ENCODE assay signal across 8 mouse cellular contexts in the genomic region with DNA sequence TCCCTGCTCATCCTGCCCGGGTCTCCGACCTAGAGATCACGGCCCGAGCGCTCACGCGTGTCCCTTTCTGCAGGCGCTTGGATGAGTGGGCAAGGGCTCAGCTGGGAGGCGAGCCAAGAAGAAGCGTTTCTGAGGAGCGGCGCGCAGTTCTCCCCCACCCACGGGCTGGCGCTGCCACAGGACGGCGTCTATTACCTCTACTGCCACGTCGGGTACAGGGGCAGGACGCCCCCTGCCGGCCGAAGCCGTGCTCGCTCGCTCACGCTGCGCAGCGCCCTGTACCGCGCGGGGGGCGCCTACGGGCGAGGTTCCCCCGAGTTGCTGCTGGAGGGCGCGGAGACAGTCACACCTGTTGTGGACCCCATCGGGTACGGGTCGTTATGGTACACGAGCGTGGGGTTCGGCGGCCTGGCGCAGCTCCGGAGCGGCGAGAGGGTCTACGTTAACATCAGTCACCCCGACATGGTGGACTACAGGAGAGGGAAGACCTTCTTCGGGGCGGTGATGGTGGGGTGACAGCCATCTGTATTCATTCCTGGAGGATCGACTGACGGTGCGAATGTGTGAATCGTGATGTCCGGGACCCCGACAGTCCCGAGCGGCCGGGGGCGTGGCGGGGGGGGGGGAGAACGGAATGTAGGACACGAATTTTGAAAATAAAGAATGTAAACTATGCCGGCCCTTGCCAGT. TPM values are rescaled to one million over a fixed set of nuclear protein-coding genes. Genes with fewer than 3 reads are reported as not detected.
A peak's percentile ranks its signal among the peaks of the same experiment; 100 is the strongest.
DNase-seq lines count a peak whose midpoint lies in the region; ATAC-seq and TF ChIP-seq lines count a peak whose summit lies in the region.

No protein-coding gene starts in this region.

- no peak overlapping the region for H3K27ac ChIP-seq in ES-E14 (ENCODE audit: insufficient read depth, low read depth, low read length, poor library complexity, severe bottlenecking)
- H3K27ac ChIP-seq in cerebellum, adult 2 months (ENCODE audit: insufficient read depth, low read length) = no peak overlapping the region
- H3K27ac ChIP-seq in hindbrain, embryonic 11.5 days (ENCODE audit: low read depth, low read length) = no peak overlapping the region

- DNase-seq in ES-E14 (ENCODE audit: low read depth, low spot score) = peak; percentile 47
- peak; percentile 38 to 53 for DNase-seq in cerebellum, adult 2 months
- DNase-seq in forelimb bud, embryonic 11.5 days (ENCODE audit: low read depth, low spot score) = peak; percentile 69
- peak; percentile 87 for DNase-seq in hindbrain, embryonic 11.5 days (ENCODE audit: low spot score)
- DNase-seq in layer of hippocampus, postnatal 36 days = peak; percentile 67 to 74
- DNase-seq in lung, postnatal 25 days (ENCODE audit: low spot score) = peak; percentile 81
- DNase-seq in retina, embryonic 14.5 days (ENCODE audit: low spot score) = peak; percentile 93
- peak; percentile 98 for DNase-seq in thymus, postnatal 36 days

- TF ChIP-seq CTCF in cerebellum, adult 2 months (IDR thresholded peaks at IDR 0.05; ENCODE audit: borderline replicate concordance, insufficient read depth, low read depth, low read length) = peak; percentile 69

- peak overlapping the region; percentile 13; the same call in 1 of the 2 replicates for H3K9ac ChIP-seq in ES-E14 (ENCODE audit: insufficient read depth, low read depth, low read length, poor library complexity, severe bottlenecking)
- peak overlapping the region; percentile 27; the same call in 1 of the 2 replicates for H3K9ac ChIP-seq in hindbrain, embryonic 11.5 days (ENCODE audit: low read depth, low read length)

- H3K36me3 ChIP-seq in ES-E14 (ENCODE audit: control insufficient read depth, insufficient read depth, low read length, poor library complexity, severe bottlenecking) = no peaks in the 10 kb centered on the region
- H3K36me3 ChIP-seq in hindbrain, embryonic 11.5 days (ENCODE audit: control insufficient read depth, insufficient read depth, low read length) = no peaks in the 10 kb centered on the region

- H3K4me1 ChIP-seq in ES-E14 (ENCODE audit: control insufficient read depth in 2 of 2, insufficient read depth in 2 of 2, low read length in 2 of 2, poor library complexity in 1 of 2) = peaks cover 0 to 2% of the 10 kb centered on the region in 2 experiments; a peak in 2 of 4 replicates
- H3K4me1 ChIP-seq in cerebellum, adult 2 months (ENCODE audit: control insufficient read depth, insufficient read depth, low read length) = no peaks in the 10 kb centered on the region
- H3K4me1 ChIP-seq in hindbrain, embryonic 11.5 days (replicated peaks; ENCODE audit: control insufficient read depth, insufficient read depth, low read length) = peaks cover 2% of the 10 kb centered on the region; the same call in 1 of the 2 replicates

- no peaks in the 10 kb centered on the region for H3K9me3 ChIP-seq in ES-E14 (ENCODE audit: control insufficient read depth, insufficient read depth, low read depth, low read length)
- H3K9me3 ChIP-seq in hindbrain, embryonic 11.5 days (ENCODE audit: control insufficient read depth, low read length) = no peaks in the 10 kb centered on the region

- WGBS in cerebellum, adult 2 months = 2% methylated on average over 66 of the region's 66 CpGs
- WGBS in hindbrain, embryonic 11.5 days = 2% methylated on average over 65 of the region's 66 CpGs

- H3K4me3 ChIP-seq in ES-E14 (ENCODE audit: insufficient read depth in 1 of 2, low read depth in 1 of 2, low read length in 2 of 2, poor library complexity in 1 of 2, severe bottlenecking in 1 of 2) = peak overlapping the region; percentile 49 to 56
- H3K4me3 ChIP-seq in cerebellum, adult 2 months (replicated peaks; ENCODE audit: insufficient read depth, low read depth, low read length) = no peak overlapping the region
- H3K4me3 ChIP-seq in hindbrain, embryonic 11.5 days (ENCODE audit: low read depth, low read length) = peak overlapping the region; percentile 38

- in situ Hi-C loops in ES-E14 (cut with MboI; ENCODE audit: low sequenced_read_pairs in 2 of 2, unreplicated experiment in 2 of 2) = no loop called here

- no peaks in the 10 kb centered on the region for H3K27me3 ChIP-seq in cerebellum, adult 2 months (ENCODE audit: control insufficient read depth, insufficient read depth, low read length)
- H3K27me3 ChIP-seq in hindbrain, embryonic 11.5 days (ENCODE audit: control insufficient read depth, insufficient read depth, low read length) = peaks cover 28% of the 10 kb centered on the region

- ATAC-seq in hindbrain, embryonic 11.5 days (ENCODE audit: low FRiP score) = peak; percentile 71

- TF ChIP-seq POLR2A in cerebellum, adult 2 months (IDR thresholded peaks at IDR 0.05; ENCODE audit: borderline replicate concordance, insufficient read depth, low read length) = no peak

- peak overlapping the region; percentile 59 for H3K4me2 ChIP-seq in hindbrain, embryonic 11.5 days (replicated peaks; ENCODE audit: low read depth, low read length)

TF ChIP-seq in ES-E14, 5 proteins besides CTCF, POLR2A, EP300 and RAD21:
- TF ChIP-seq ZNF384 (IDR thresholded peaks at IDR 0.05; ENCODE audit: low read depth, low read length) = no peak
- no peak for TF ChIP-seq MAFK (IDR thresholded peaks at IDR 0.05; ENCODE audit: insufficient read depth, low read depth, low read length)
- TF ChIP-seq HCFC1 (IDR thresholded peaks at IDR 0.05; ENCODE audit: borderline replicate concordance, insufficient read depth, low read length) = no peak
- TF ChIP-seq ZC3H11A (IDR thresholded peaks at IDR 0.05; ENCODE audit: borderline replicate concordance, low read depth, low read length) = no peak
- no peak for TF ChIP-seq CHD2 (IDR thresholded peaks at IDR 0.05; ENCODE audit: low read depth, low read length)
TF ChIP-seq in ES-E14: peak in this region for 0.

RNA-seq across cellular contexts. Expression of a gene that starts 1.5 kb away (rescaled TPM):
- 10.1 and 19.6 TPM in 2 replicates for total RNA-seq in ES-E14 (2012; rRNA removed)
- 0.34 and 0.38 TPM in 2 replicates for polyA plus RNA-seq in cerebellum, adult 2 months (2012; rRNA removed)
- polyA plus RNA-seq in hindbrain, embryonic 11.5 days (2014; fragmentation: Nextera tagmentation; extraction: Ambion mirVana) = 0.22 and 0.32 TPM in 2 replicates
- total RNA-seq in layer of hippocampus, postnatal 36 days (2021) = under 1 TPM in 1 of 2 experiments, not detected in 1; 0.30 TPM

RNA-seq across cellular contexts. Expression of a gene that starts 6.0 kb away (rescaled TPM):
- 0.22 TPM in 1 of 2 replicates, not detected in the other for total RNA-seq in ES-E14 (2012; rRNA removed)
- not detected in 2 replicates for polyA plus RNA-seq in cerebellum, adult 2 months (2012; rRNA removed)
- polyA plus RNA-seq in hindbrain, embryonic 11.5 days (2014; fragmentation: Nextera tagmentation; extraction: Ambion mirVana) = not detected in 2 replicates
- total RNA-seq in layer of hippocampus, postnatal 36 days (2021) = not detected

RNA-seq across cellular contexts. Expression of a gene that starts 7.5 kb away (rescaled TPM):
- 2.6 and 2.7 TPM in 2 replicates for total RNA-seq in ES-E14 (2012; rRNA removed)
- 2.8 and 3.2 TPM in 2 replicates for polyA plus RNA-seq in cerebellum, adult 2 months (2012; rRNA removed)
- 5.6 and 9.8 TPM in 2 replicates for polyA plus RNA-seq in hindbrain, embryonic 11.5 days (2014; fragmentation: Nextera tagmentation; extraction: Ambion mirVana)
- 1 to 10 TPM; 7.1 to 7.7 TPM for total RNA-seq in layer of hippocampus, postnatal 36 days (2021)

RNA-seq across cellular contexts. Expression of a gene that starts 9.4 kb away (rescaled TPM):
- total RNA-seq in ES-E14 (2012; rRNA removed) = 0.13 TPM in 1 of 2 replicates, not detected in the other
- 0.11 and 0.13 TPM in 2 replicates for polyA plus RNA-seq in cerebellum, adult 2 months (2012; rRNA removed)
- not detected in 2 replicates for polyA plus RNA-seq in hindbrain, embryonic 11.5 days (2014; fragmentation: Nextera tagmentation; extraction: Ambion mirVana)
- total RNA-seq in layer of hippocampus, postnatal 36 days (2021) = under 1 TPM; 0.28 to 0.42 TPM

RNA-seq across cellular contexts. Expression of a gene that starts 19.9 kb away (rescaled TPM):
- total RNA-seq in ES-E14 (2012; rRNA removed) = not detected in 2 replicates
- polyA plus RNA-seq in cerebellum, adult 2 months (2012; rRNA removed) = 2.1 and 4.1 TPM in 2 replicates
- 6.1 and 8.4 TPM in 2 replicates for polyA plus RNA-seq in hindbrain, embryonic 11.5 days (2014; fragmentation: Nextera tagmentation; extraction: Ambion mirVana)
- total RNA-seq in layer of hippocampus, postnatal 36 days (2021) = 10 to 100 TPM; 10.1 to 10.9 TPM

Comparison
In these comparisons a context has a peak if more than half of its experiments do, and no peak if none do; other contexts are left out.
1. DNase-seq: peak in every context shown above with its lines; median percentile 98 in thymus, postnatal 36 days; 93 in retina, embryonic 14.5 days; 87 in hindbrain, embryonic 11.5 days; 81 in lung, postnatal 25 days; 70 in layer of hippocampus, postnatal 36 days; 69 in forelimb bud, embryonic 11.5 days; 47 in ES-E14; 46 in cerebellum, adult 2 months.